Mouse (Mus musculus) limb, embryonic 15.5 days (tissue): ENCODE data around the gene Ppfia3. TPM values are rescaled to one million over a fixed set of nuclear protein-coding genes. Genes with fewer than 3 reads are reported as not detected.
"Not testable (repeated sequence)": the region's sequence is repeated elsewhere in the genome, so short reads cannot be mapped to it uniquely, and the experiment has no call there.

ENCODE experiments used
- ATAC-seq: fragments of 200-750 bp; cut with Nextera tagmentation; 2 replicates; pipeline ENCODE4 v1.8.0; 2017; ENCODE audit warnings: low read depth, moderate TSS enrichment; ENCODE audit not compliant: insufficient number of reproducible peaks, low FRiP score, low TSS enrichment
- H3K27ac ChIP-seq: fragments of 300-500 bp; sonication (generic); 2 replicates; pipeline ENCODE4 v1.5.1; 2015; ENCODE audit warnings: moderate library complexity, mild to moderate bottlenecking, inconsistent platforms
- H3K27me3 ChIP-seq: fragments of 300-500 bp; sonication (generic); 2 replicates; pipeline ENCODE4 v1.6.1; 2015; ENCODE audit warnings: inconsistent platforms
- H3K36me3 ChIP-seq: fragments of 300-500 bp; sonication (generic); 2 replicates; pipeline ENCODE4 v1.6.1; 2015; ENCODE audit warnings: inconsistent platforms
- H3K4me1 ChIP-seq: fragments of 300-500 bp; sonication (generic); 2 replicates; pipeline ENCODE4 v1.6.1; 2015; ENCODE audit warnings: inconsistent platforms
- H3K4me2 ChIP-seq: fragments of 300-500 bp; sonication (generic); 2 replicates; pipeline ENCODE4 v1.6.1; 2015; ENCODE audit warnings: mild to moderate bottlenecking, inconsistent platforms
- H3K4me3 ChIP-seq: fragments of 300-500 bp; sonication (generic); 2 replicates; pipeline ENCODE4 v1.5.1; 2015; ENCODE audit warnings: mild to moderate bottlenecking, inconsistent platforms
- H3K9ac ChIP-seq: fragments of 300-500 bp; sonication (generic); 2 replicates; pipeline ENCODE4 v1.6.1; 2015; ENCODE audit warnings: inconsistent platforms
- H3K9me3 ChIP-seq: fragments of 300-500 bp; sonication (generic); 2 replicates; pipeline ENCODE4 v1.6.1; 2016; ENCODE audit warnings: inconsistent platforms
- WGBS: fragments of 180-500 bp; shearing (Covaris S2); methylation state at CpG from one replicate; pipeline ENCODE4 v1.1.7; 2015; 5-methylcytosine and 5-hydroxymethylcytosine counted together
- polyA plus RNA-seq: library from polyadenylated mRNA; unstranded; fragments of >200 nt; fragmentation: Nextera tagmentation; extraction: Ambion mirVana; gene quantifications from 2 replicates; pipeline ENCODE4 v1.2.1, GENCODE M21; 2015

Gene Ppfia3
- polyA plus RNA-seq, 1 experiment from 2014 or later = 9.1 TPM

DNA sequence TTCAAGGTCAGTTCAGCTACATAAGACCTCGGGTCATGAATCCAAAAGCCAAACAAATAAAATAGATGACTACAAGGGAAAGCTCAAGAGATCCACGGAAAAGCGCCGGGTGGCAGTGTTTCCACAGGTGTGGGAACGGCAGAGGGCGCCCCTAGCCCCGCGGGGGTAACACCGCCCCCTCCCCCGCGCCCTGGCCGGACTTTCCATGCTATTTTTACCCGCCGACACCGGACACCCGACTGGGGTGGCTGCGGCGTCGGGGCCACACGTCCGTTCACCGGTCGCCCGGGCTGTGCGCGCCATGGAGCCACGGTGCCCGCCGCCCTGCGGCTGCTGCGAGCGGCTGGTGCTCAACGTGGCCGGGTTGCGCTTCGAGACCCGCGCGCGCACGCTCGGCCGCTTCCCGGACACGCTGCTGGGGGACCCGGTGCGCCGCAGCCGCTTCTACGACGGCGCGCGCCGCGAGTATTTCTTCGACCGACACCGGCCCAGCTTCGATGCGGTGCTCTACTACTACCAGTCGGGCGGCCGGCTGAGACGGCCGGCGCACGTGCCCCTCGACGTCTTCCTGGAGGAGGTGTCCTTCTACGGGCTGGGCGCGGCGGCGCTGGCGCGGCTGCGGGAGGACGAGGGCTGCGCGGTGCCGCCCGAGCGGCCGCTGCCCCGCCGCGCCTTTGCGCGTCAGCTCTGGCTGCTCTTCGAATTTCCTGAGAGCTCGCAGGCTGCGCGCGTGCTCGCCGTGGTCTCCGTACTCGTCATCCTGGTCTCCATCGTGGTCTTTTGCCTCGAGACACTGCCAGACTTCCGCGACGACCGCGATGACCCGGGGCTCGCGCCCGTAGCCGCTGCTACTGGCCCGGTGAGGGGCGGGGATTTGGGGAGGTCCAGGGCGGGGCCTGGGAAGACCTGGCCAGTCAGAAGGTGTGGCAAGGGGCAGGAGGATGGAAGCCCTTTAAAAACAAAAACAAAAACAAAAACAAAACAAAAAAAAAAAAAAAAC is 39.6 kb upstream of the Ppfia3 start:
- no peaks in the 10 kb centered on the region for H3K9me3 ChIP-seq
- no peak for ATAC-seq
- H3K4me1 ChIP-seq = peaks cover 17% of the 10 kb centered on the region
- H3K27me3 ChIP-seq = peaks cover 67% of the 10 kb centered on the region
- H3K36me3 ChIP-seq = no peaks in the 10 kb centered on the region
- peak overlapping the region; percentile 20; the same call in 1 of the 2 replicates for H3K9ac ChIP-seq
- WGBS = under 1% methylated on average over 114 of the region's 114 CpGs
- peak overlapping the region; percentile 74 for H3K4me2 ChIP-seq
- H3K27ac ChIP-seq = no peak overlapping the region
- H3K4me3 ChIP-seq = peak overlapping the region; percentile 44

DNA sequence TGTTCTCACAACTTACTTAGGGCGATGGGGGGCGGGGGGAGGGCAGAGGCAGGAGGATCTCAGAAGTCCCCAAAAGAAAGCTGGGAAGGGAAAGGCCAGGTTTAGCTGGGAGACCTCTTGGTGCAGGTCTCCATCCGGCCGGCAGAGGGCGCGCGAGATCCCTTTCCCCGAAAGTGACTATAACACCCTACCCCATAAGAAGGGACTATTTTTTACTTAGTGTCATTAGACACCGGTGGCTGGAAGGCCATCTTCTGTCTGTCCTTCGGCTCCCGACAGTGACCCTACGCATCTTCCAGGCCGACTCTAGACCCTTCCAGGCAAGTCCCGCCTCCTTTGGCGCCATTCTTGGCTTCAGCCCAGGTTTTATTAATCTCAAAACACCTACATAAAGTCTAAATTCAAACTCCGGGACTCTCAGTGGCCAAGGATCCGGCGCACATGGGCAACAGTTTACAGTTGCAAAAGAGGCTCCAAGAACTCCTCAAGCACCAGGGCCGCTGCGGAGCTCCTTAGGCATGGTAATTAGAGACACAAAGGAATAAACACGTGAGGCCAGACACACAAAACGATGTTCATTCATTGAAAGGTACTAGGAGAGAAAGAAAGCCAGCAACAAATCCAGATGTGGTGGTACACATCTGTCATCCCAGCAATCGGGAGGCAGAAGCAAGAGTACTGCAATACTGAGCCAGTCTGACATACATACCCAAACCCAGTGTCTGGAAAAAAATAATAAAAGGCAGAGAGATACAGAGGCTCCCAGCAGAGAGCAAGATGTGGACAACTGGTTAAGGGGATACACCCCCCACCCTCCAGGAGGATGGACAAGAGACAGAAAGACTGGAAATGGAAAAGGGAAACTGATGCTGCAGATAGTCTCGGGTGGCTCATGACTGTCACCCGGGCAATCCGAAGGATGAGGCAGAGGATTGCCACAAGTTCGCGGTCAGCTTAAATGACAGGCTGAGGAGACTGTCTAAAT is 38.6 kb upstream of the Ppfia3 start, which contains the start of gene Kcna7:
Gene Kcna7, plus strand, starts transcription at position 563 of the 985 bp plus-strand sequence.
- Histone ChIP-seq H3K9ac (peak within 1 kb of the TSS; percentile 20; the same call in 1 of the 2 replicates), H3K27ac (no peak within 1 kb of the TSS), H3K4me2 (peak within 1 kb of the TSS; percentile 74), H3K4me1 (peaks cover 17% of the 10 kb centered on the region), H3K4me3 (peak within 1 kb of the TSS; percentile 44), H3K36me3 (no peaks in the 10 kb centered on the region), H3K9me3 (no peaks in the 10 kb centered on the region), H3K27me3 (peaks cover 56% of the 10 kb centered on the region)
- WGBS = 11% methylated on average over 28 of the region's 28 CpGs
- ATAC-seq = no peak

DNA sequence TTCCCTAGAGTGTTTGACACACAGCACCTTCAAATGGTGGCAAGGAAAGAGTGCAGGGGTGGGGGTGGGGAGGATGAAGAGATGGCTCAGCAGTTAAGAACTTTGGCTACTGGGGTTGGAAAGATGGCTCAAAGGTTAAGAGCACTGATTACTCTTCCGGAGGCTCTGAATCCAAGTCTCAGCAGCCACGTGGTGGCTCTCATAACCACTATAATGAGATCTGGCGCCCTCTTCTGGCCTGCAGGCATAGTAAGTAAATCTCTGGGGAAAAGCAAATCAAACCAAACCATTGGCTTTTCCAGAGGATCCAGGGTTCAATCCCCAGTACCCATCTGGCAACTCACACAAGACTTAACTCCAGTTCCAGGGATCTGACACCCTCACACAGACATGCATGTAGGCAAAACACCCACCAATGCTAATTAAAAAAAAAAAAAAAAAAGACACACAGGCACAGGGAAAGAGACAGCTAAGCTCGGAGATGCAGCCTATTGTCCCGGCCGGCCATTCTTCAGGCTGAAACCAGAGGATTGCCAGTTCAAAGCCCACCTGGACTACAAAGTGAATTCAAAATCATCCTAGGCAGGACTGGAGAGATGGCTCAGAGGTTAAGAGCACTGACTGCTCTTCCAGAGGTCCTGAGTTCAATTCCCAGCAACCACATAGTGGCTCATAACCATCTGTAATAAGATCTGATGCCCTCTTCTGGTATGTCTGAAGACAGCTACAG is 36.9 kb upstream of the Ppfia3 start:
- WGBS = 43% methylated on average over 6 of the region's 6 CpGs
- Histone ChIP-seq H3K4me2 (no peak overlapping the region), H3K4me3 (no peak overlapping the region), H3K9me3 (no peaks in the 10 kb centered on the region), H3K36me3 (no peaks in the 10 kb centered on the region), H3K27me3 (peaks cover 39% of the 10 kb centered on the region), H3K27ac (no peak overlapping the region), H3K9ac (no peak overlapping the region), H3K4me1 (peaks cover 17% of the 10 kb centered on the region)
- ATAC-seq = no peak

DNA sequence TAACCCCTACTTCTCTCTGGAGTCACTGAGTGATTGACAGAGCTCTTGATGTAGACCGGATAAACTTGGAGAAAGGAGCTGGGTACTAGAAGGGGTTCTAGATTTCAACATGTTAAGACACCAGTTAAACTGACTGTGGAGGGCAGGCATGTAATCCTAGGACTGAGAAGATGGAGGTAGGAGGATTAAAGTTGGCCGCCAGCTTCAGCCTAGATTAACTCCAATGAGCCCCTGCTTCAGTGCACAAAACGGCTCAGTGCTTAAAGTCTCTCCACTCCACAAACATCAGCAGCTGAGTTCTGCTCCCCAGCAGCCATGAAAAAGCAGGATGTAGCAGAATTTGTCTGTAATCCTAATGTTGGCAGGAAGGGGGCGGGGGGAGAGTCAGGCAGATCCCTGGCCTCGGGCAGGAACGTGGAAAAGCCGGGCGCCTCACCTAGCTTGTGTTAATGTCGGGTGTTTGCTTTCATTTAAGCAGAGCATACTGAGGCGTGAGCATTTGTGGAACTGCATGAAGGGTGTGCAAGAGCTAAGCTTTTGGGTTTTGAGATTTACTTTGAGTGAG is 34.8 kb upstream of the Ppfia3 start:
- WGBS = 61% methylated on average over 10 of the region's 10 CpGs
- H3K27me3 ChIP-seq = peaks cover 18% of the 10 kb centered on the region
- no peak overlapping the region for H3K27ac ChIP-seq
- H3K9ac ChIP-seq = no peak overlapping the region
- no peaks in the 10 kb centered on the region for H3K36me3 ChIP-seq
- ATAC-seq = no peak
- H3K4me1 ChIP-seq = peaks cover 14% of the 10 kb centered on the region
- H3K4me3 ChIP-seq = no peak overlapping the region
- H3K4me2 ChIP-seq = no peak overlapping the region
- H3K9me3 ChIP-seq = no peaks in the 10 kb centered on the region

DNA sequence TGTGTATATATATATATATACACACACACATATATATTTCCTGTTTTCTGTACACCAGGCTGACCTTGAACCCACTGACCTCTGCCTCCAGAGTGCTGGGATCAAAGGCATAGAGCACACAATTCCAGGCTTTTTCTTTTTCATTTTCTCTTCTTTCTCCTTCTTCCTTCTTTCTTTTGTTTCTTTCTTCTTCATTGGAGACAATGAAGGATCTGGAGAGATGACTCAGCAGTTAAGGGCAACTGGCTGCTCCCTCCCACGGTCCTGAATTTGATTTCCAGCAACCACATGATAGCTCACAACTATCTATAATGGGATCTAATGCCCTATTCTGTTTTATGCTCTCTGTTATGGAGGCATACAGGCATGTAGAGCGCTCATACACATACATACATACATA is 30.0 kb upstream of the Ppfia3 start:
- Histone ChIP-seq H3K36me3 (peaks cover 11% of the 10 kb centered on the region), H3K9ac (no peak overlapping the region), H3K4me1 (peaks cover 20% of the 10 kb centered on the region), H3K4me3 (no peak overlapping the region), H3K27ac (no peak overlapping the region), H3K4me2 (no peak overlapping the region), H3K27me3 (no peaks in the 10 kb centered on the region), H3K9me3 (no peaks in the 10 kb centered on the region)
- 88% methylated on average over 2 of the region's 2 CpGs for WGBS
- ATAC-seq = no peak

DNA sequence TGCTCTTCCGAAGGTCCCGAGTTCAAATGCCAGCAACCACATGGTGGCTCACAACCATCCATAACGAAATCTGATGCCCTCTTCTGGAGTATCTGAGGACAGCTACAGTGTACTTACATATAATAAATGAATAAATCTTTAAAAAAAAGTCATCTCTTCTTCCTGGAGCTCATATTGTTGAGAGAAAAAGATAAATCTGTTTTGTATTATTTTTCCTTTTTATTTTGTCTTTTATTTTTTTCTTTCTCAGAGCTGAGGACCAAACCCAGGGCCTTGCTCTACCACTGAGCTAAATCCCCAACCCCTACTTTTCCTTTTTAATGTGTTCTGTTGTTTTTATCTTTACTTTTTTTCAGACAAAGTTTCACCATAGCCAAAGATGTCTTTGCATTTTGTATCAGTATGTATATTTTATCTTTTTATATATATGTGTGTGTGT is 29.5 kb upstream of the Ppfia3 start:
- ATAC-seq = 0 out of 2 replicates have a peak, but pooled peaks have one; percentile 13
- not testable (repeated sequence) for H3K27me3 ChIP-seq, H3K9ac ChIP-seq, H3K9me3 ChIP-seq
- WGBS = 5% methylated on average over 3 of the region's 3 CpGs
- Histone ChIP-seq H3K4me2 (peak overlapping the region; percentile 59), H3K4me1 (peaks cover 20% of the 10 kb centered on the region), H3K4me3 (peak overlapping the region; percentile 76), H3K27ac (peak overlapping the region; percentile 87), H3K36me3 (peaks cover 15% of the 10 kb centered on the region)

DNA sequence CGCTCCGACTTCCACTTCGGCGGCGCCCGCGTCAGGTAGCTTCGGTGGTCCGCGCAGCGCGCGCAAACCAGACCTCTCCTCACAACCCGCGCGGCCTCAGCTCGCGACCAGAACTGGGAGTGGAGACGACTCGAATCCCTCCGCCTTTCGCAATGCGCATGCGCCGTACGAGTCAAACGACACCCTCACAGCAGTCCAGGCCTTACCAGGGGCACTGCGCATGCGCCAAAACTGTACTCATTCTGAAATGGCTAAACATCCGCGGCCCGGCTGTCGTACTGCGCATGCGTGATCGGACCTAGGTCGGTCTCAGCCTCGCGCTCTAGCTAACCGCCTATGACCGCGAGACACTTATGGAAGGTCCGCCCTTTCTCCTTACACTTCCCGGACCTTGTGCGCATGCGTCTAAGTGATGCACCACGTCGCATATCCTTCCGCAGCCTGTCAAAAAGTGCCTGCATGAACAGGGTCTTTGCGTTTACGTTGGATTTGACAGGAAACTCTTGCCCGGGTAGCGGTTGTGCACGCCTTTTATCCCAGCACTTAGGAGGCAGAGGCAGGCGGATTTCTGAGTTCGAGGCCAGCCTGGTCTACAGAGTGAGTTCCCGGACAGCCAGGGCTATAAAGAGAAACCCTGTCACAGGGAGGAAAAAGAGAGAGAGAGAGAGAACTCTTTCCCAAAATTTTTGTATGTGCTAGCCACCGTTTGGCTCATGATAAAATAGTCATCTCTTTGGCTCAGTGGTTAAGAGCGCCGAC is 28.9 kb upstream of the Ppfia3 start, which contains the start of gene Snrnp70:
Gene Snrnp70, minus strand, starts transcription at position 165 of the 759 bp plus-strand sequence.
- ATAC-seq = peak; percentile 97
- Histone ChIP-seq H3K4me2 (peak within 1 kb of the TSS; percentile 78), H3K27me3 (no peaks in the 10 kb centered on the region), H3K9me3 (no peaks in the 10 kb centered on the region), H3K9ac (peak within 1 kb of the TSS; percentile 74), H3K4me3 (peak within 1 kb of the TSS; percentile 76), H3K27ac (peak within 1 kb of the TSS; percentile 99), H3K36me3 (peaks cover 19% of the 10 kb centered on the region), H3K4me1 (peaks cover 20% of the 10 kb centered on the region)
- WGBS = under 1% methylated on average over 60 of the region's 60 CpGs

DNA sequence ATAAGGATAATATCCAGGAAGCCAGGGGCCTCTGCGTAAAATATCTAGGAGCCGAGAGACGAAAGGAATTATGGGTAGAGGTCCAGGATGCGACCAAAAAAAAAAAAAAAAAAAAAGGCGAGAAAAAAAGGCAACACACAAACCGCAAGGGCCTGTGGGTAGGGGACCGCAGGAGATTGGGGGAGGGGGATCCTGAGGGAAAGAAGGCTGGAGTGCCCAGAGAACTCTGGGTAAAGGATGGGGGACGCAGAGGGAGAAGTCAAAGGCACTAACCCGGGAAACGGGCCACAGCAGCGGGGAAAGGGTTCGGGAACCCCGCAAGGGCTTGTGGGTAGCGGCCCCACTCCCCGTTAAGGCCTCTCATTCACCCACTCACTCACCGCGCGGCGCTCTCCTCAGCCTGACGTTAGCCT is 28.3 kb upstream of the Ppfia3 start:
- Histone ChIP-seq H3K4me3 (peak overlapping the region; percentile 76), H3K4me1 (peaks cover 20% of the 10 kb centered on the region), H3K4me2 (peak overlapping the region; percentile 78), H3K9me3 (no peaks in the 10 kb centered on the region), H3K27me3 (no peaks in the 10 kb centered on the region), H3K27ac (peak overlapping the region; percentile 99), H3K36me3 (peaks cover 26% of the 10 kb centered on the region), H3K9ac (peak overlapping the region; percentile 74)
- 0% methylated on average over 19 of the region's 20 CpGs for WGBS
- ATAC-seq = peak; percentile 73

DNA sequence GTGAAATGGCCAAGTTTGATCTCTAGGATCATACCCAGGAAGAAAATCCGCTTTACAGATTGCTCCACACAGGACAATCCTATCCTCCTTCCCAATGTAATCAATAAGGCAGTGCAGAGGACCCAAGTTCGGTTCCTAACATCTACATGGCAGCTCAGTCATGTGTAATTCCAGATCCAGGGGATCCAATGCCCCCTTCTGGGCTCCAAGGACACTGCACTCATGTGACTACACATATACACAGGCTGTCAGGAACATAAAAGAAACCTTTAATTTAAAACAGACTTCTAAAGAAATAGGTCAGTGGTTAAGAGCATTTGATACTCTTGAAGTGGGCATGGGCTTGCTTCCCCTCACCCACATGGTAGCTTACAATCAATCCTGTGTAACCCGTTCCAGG is 19.3 kb upstream of the Ppfia3 start:
- Histone ChIP-seq H3K27me3 (no peaks in the 10 kb centered on the region), H3K4me3 (no peak overlapping the region), H3K9ac (no peak overlapping the region), H3K9me3 (no peaks in the 10 kb centered on the region), H3K4me1 (no peaks in the 10 kb centered on the region), H3K27ac (no peak overlapping the region), H3K4me2 (no peak overlapping the region), H3K36me3 (peaks cover 96% of the 10 kb centered on the region)
- WGBS = 75% methylated on average over 3 of the region's 3 CpGs
- no peak for ATAC-seq

DNA sequence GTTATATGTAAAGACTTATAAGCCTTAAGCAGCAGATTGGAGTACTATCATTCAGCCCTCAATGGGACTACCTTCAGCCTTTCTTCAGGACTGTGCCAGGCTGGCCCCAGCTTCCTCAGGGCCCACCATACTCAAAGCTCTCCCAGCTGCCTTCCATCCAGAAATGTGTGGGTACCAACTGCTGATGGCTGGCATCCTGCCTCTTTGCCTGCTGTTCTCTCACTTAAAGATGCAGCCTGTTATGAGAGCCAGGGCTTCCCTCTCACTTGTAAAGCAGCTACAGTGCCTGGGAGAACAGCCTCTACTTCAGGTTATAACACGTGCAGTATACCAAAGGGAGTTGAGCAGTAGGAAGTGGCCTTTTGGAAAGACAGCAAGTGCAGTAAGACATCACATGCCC is 9.2 kb upstream of the Ppfia3 start:
- Histone ChIP-seq H3K4me3 (no peak overlapping the region), H3K4me2 (no peak overlapping the region), H3K9ac (no peak overlapping the region), H3K27me3 (no peaks in the 10 kb centered on the region), H3K9me3 (no peaks in the 10 kb centered on the region), H3K4me1 (no peaks in the 10 kb centered on the region), H3K27ac (no peak overlapping the region), H3K36me3 (peaks cover 83% of the 10 kb centered on the region)
- no peak for ATAC-seq
- 80% methylated on average over 1 of the region's 1 CpGs for WGBS
